Mouse (Mus musculus) heart, postnatal 25 days (tissue): Measurements from ENCODE around the gene Vps13c. TPM values are rescaled to one million over a fixed set of nuclear protein-coding genes. Genes with fewer than 3 reads are reported as not detected.
A peak's percentile ranks its signal among the peaks of the same experiment; 100 is the strongest.

Source experiments
- DNase-seq: peaks from one replicate; pipeline ENCODE4 v3.0.0; 2022; ENCODE audit warnings: low spot score
- intact Hi-C: fragments of 180-260 bp; cut with DNase I; formaldehyde crosslinking; loops from one replicate; pipeline ENCODE4 v1.15.1; 2025
- total RNA-seq, 2 experiments: library from RNA; stranded (reverse); gene quantifications; 2 replicates each; pipeline ENCODE4 v1.2.3; 2021

The Vps13c gene
- 10 to 100 TPM; 39.9 to 44.4 TPM for total RNA-seq

- intact Hi-C loops, result no loop called here
- peak; percentile 67 for DNase-seq
Observed at GRCm38 (mm10) chr9:67839981-67840859, at the start of gene Vps13c. Vps13c (plus strand) TSS chr9:67840396.

DNA sequence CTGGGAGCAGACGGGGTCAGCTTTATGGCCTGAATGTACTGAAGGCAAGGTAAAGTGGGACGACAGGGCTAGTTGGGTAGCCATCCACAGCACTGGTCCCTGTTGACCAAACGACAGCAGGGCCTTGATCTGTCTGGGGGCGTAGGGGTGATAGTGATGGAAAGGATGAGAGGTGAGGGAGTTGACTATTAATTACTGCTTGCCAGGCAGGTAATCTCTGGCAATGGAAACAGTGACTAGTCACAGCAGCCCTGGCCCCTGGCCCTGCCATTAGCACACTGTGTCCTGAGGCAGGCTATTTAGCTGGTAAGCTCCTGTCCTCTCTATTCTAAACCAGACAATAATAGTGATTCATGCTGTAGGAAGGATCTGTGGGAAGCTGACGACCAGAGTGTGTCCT lies 47.8 kb upstream of the Vps13c start:
- intact Hi-C loops, result no loop called here
- no peak for DNase-seq

- DNase-seq, result no peak
- intact Hi-C loops, result no loop called here
Observed at GRCm38 (mm10) chr9:67793501-67793900, 46.7 kb upstream of the Vps13c start.

DNA sequence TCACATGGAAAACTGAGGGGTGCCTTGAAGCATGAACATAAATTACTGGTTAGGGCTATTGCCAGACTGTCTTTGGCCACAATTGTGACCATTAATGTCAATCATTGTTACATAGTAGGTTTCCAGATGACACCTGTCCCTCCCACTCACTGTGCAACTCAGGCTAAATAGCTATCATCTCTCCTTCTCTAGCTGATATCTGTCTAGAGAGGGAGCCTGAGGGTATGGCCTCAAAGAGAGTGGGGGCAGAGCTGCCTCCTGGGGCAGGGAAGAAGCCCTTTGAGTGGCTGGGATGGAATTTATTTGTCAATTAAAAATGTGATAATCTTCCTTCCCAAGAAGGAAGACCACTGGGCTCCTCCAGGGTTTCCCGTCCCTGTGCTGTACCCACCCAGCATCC lies 46.0 kb upstream of the Vps13c start:
- intact Hi-C loops, result no loop called here
- DNase-seq, result no peak

DNA sequence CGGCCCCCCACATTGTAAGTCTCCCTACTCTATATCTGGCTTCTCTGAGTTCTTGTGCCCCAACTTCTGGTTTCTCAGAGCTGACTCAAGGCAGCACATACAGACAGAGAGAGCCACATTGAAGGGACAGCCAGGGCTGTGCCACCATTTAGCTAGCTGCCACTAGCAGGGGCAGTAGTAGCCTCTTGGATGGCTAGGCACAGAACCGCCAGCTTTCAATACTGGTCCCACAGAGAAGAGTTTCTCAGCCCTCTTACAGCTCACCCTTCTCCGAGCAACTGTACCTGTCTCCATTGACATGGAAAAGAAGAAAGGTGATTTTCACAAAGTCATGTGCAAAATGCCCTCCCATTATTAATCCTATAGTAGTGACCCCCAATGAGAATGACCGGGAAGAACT lies 45.5 kb upstream of the Vps13c start:
- DNase-seq, result no peak
- intact Hi-C loops, result no loop called here

DNA sequence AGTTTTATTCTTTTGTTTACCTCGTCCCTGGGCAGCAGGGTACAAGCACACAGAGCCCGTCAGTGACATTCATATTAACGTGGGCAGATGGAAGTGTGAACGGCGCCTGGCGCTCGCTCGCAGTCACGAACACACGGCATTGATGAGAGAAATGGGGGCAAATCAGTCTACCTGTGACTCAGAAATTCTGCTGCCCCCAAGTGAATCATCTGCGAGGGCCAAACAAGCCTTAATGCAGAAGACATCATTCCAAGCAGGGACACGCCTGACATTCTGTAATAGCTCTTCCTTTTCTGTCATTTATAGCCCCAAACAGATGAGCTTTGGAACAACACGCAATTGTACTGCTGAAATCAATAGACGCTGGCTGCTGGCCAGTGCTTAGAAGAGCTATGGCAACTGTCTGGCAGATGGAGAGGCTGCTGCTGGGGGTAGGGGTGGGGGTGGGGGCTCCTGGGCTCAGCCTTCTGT lies 45.0 kb upstream of the Vps13c start:
- intact Hi-C loops, result no loop called here
- no peak for DNase-seq

DNA sequence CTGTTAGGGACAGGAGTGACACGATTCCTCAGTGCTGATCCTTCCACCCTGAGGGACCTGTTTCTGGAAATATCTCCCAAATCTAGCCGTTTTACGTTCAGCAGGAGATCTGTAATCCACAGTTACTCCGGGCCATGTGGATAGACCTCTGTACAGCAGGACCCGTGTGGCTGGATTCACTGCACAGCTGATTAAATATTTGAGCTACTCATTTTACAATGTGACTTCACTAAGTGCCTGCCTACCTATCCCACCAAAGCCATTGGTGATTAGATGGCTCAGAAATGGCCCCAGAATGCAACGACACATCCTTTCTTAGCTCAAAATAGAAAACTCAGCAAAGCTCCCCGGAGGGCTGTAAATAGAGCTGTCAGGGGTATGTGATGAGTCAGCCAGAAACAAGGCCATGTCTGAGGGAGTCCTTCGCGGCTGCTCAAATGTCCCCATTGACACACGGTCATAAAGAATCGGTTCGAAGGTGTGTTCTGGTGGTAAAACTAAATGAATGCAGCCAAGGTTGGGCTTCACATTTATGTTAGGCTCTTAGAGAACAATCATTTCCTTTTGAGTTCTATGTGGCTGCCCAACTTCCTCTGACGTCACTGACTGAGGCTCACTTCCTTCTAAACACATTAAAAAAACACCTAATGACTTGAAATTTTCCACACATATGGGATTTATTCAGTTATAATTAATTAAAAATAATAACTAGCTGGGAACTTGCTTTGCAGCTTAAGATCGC lies 40.9 kb upstream of the Vps13c start:
- intact Hi-C loops, result loop anchor here (2.0 kb wide), 1 partner anchor 86 kb away; no protein-coding TSS in a partner anchor
- DNase-seq, result no peak

GRCm38 (mm10) chr9:67802241-67802640 lies 38.0 kb upstream of the Vps13c start:
- no peak for DNase-seq
- intact Hi-C loops, result loop anchor here (1.0 to 5.0 kb wide), 2 partner anchors 44 to 120 kb away; no protein-coding TSS in a partner anchor

DNA sequence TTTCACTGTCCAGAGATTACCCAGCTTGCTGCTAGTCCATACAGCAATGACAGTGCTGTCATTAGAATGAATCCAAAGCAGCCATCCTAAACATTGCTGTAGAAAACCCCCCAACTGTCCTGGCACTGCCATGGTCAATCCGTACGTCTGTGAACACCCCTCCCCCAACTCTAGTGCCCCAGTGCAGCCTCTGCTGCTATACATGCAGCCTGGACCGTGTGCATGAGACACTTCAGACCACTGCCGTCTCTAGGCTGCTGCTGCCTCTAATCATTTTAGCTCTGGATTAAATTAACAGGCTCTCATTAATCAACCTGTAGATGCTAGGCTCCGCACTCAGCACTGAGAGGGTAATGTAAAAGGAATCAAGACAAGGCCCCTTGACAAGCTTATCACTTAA lies 33.2 kb upstream of the Vps13c start:
- intact Hi-C loops, result no loop called here
- DNase-seq, result no peak

DNA sequence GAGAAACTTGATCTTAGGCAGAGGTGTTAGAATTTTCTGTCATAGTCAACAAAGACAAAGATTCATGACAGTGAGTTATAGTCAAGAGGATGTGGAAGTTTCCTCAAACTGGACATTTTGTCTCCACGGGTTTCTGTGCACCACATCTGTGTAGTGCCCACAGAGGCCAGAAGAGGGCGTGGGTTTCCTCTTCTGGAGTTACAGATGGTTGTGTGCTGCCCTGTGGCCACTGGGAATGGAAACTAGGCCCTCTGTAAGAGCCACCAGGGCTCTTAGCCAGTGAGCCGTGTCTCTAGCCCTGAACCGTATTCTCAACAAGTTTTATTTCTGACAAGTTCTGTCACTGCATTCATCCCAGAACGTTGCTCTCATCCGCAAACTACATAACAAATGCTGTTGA lies 29.7 kb upstream of the Vps13c start:
- intact Hi-C loops, result no loop called here
- no peak for DNase-seq

DNA sequence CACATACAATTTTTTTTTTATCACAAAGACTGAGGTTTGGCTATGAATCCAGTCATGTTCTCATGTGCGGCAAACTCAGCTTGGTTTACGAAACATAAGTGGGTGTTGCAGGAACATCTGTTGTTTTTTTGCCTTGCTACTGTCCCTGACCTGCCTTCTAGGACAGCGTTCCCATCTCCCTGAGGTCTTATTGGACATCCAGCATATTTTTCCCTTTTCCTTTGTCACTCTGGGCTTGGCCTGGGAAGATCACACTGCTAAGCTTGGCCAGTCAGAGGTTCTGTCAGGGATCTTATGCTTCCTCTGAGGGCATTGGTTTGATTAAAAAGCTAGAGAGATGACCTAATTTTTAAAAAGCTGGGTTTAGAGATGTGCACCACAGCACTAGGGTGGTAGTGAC lies 29.1 kb upstream of the Vps13c start:
- intact Hi-C loops, result no loop called here
- DNase-seq, result no peak

DNA sequence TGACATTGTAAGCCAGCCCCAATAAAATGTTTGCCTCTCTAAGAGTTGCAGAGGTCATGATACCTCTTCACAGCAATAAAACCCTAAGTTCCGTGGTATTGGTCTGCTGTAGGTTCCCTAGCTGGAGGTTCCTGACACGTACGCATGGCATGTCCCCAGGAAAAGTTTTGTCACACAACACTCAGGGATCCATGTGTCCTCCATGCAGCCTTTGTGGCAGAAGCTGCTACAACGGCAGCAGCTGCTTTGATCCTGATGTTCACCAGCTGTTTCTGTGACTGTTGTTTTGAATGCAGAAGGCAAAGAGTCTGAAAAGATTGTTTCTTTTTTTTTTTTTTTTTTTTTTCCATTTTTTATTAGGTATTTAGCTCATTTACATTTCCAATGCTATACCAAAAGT lies 27.0 kb upstream of the Vps13c start:
- intact Hi-C loops, result no loop called here
- no peak for DNase-seq

GRCm38 (mm10) chr9:67813665-67814337 lies 26.4 kb upstream of the Vps13c start:
- DNase-seq, result peak; percentile 65
- intact Hi-C loops, result no loop called here

- no peak for DNase-seq
- intact Hi-C loops, result no loop called here
Observed at GRCm38 (mm10) chr9:67816172-67816928, 23.8 kb upstream of the Vps13c start.

DNA sequence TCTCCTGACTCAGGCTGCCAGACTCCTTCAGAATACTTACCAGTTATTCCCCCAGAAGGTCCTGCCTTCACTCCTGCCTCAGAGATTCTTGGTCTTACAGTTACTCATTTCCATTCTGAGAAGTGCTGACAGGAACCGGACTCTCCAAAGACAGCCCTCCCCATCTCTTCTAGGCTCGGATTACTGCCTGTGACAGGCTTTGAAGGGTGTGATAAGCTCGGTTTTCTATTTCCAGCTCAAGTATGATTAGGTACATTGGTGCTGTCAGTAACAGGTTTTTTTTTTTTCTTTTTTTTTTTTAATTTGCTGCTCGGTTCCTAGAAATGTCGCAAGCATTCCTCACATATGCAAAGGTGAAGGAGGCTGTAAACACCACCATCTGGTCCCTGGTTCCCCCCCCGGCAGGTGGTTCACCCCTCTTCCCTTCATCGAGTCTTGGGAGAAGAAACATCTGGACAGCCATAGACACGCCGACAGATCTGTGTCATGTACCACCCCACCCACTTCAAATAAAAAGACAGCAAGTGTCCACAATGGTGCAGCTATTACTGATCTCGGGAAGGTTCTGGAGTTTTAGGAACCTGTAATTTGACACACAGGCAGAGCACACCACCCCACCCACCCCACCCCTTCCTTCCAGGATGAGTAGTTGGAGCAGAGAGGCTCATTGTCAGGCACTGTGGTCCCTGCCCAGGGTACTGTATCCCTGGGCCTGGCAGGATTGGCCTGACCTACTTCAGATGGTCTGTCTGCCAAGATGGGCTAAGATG lies 22.1 kb upstream of the Vps13c start:
- no peak for DNase-seq
- intact Hi-C loops, result no loop called here

GRCm38 (mm10) chr9:67818668-67818950 lies 21.6 kb upstream of the Vps13c start:
- intact Hi-C loops, result no loop called here
- no peak for DNase-seq

DNA sequence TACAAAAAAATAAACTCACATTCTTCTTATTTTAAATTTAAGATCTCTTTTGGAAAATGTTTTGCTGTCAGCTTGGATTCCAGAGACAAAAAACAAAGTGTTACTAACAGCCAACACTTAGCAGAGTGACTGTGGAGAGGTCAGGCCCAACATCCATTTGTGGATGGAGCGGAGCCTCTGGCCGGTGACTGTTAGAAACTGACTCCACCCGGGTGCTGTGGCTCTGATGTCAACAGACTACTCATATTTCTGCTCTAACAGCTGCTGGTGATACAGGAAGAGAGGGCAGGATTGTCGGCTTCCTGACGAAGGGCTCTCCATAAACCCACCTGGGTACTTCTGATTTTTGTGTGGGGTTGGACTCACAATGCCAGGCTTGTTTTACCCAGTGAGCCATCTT lies 17.1 kb upstream of the Vps13c start:
- DNase-seq, result no peak
- intact Hi-C loops, result no loop called here

- intact Hi-C loops, result loop anchor here (5.0 kb wide), 1 partner anchor 147 kb away; no protein-coding TSS in a partner anchor
- no peak for DNase-seq
Observed at GRCm38 (mm10) chr9:67825527-67825926, 14.7 kb upstream of the Vps13c start.

DNA sequence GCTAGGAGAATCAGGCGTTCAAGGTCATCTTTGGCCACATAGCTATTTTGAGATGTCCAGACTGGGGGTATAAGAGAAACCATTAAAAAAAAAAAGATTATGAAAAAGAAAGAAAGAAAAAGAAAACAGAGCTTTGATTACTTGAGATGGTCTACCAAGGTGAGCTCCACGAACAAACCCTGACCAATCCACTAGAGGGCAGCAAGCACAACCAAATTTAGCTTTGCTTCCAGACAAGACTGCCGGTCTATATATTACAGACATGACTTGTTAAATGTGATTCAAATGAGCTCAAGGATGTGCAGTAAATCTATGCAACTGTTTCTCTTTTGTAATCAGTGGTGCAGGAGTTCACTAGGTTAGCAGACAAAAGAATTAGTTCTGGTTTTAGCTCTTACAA lies 12.0 kb upstream of the Vps13c start:
- intact Hi-C loops, result loop anchor here (1.0 to 5.0 kb wide), 3 partner anchors 23 to 144 kb away; no protein-coding TSS in a partner anchor
- DNase-seq, result no peak
